Mouse (Mus musculus) myocyte (in vitro differentiated cells): ENCODE results near the gene Krt12.

Experiments used
- E2F4 ChIP-seq: IDR thresholded peaks from one replicate; pipeline ENCODE4 v1.6.1; 2011; ENCODE audit warnings: mild to moderate bottlenecking, control low read depth, moderate library complexity; ENCODE audit not compliant: insufficient read depth
- MAX ChIP-seq: IDR thresholded peaks from one replicate; pipeline ENCODE4 v1.6.1; 2011; ENCODE audit warnings: low read depth, mild to moderate bottlenecking, control low read depth
- MYOD1 ChIP-seq, 3 experiments: IDR thresholded peaks; one replicate each; pipeline ENCODE4 v1.6.1; 2011; ENCODE audit warnings: control low read depth in 2 of 3, low read depth in 2 of 3, mild to moderate bottlenecking in 2 of 3, moderate library complexity in 1 of 3; ENCODE audit not compliant: insufficient read length in 2 of 3, control insufficient read depth in 1 of 3
- MYOG ChIP-seq, 3 experiments: IDR thresholded peaks; one replicate each; pipeline ENCODE4 v1.6.1; 2011; ENCODE audit warnings: control low read depth in 2 of 3, low read depth in 2 of 3, mild to moderate bottlenecking in 2 of 3; ENCODE audit not compliant: insufficient read length in 2 of 3, control insufficient read depth in 1 of 3, insufficient read depth in 1 of 3
- POLR2A ChIP-seq: IDR thresholded peaks from one replicate; pipeline ENCODE4 v1.6.1; 2011; ENCODE audit warnings: low read depth, mild to moderate bottlenecking, control low read depth, moderate library complexity; ENCODE audit not compliant: insufficient read length
- POLR2AphosphoS2 ChIP-seq: IDR thresholded peaks from one replicate; pipeline ENCODE4 v1.6.1; 2011; ENCODE audit warnings: low read depth, control low read depth; ENCODE audit not compliant: insufficient read length
- TCF12 ChIP-seq: IDR thresholded peaks from one replicate; pipeline ENCODE4 v1.6.1; 2011; ENCODE audit warnings: mild to moderate bottlenecking, control low read depth; ENCODE audit not compliant: poor library complexity, insufficient read depth, severe bottlenecking

- TF ChIP-seq MYOG (IDR thresholded peaks at IDR 0.05; ENCODE audit: control insufficient read depth in 1 of 3, insufficient read depth in 1 of 3, insufficient read length in 2 of 3, low read depth in 2 of 3) = no peak
- no peak for TF ChIP-seq POLR2A
- no peak for TF ChIP-seq MYOD1 (IDR thresholded peaks at IDR 0.05; ENCODE audit: control insufficient read depth in 1 of 3, insufficient read length in 2 of 3, low read depth in 2 of 3)
- TF ChIP-seq E2F4 = no peak
- TF ChIP-seq TCF12 = no peak
- no peak for TF ChIP-seq POLR2AphosphoS2
- no peak for TF ChIP-seq MAX
These were observed 23.2 kb downstream of the Krt12 start for GRCm38 (mm10) chr11:99398832-99399231.
